25 mouse cellular contexts compared by ENCODE assay signal in genomic region chr1:57941095-57941494, GRCm38 (mm10). TPM values are rescaled to one million over a fixed set of nuclear protein-coding genes. Genes with fewer than 3 reads are reported as not detected.
DNase-seq lines count a peak whose midpoint lies in the region; ATAC-seq lines count a peak whose summit lies in the region.
"Had no signal": no experiment of that assay in that cellular context is flagged by ENCODE, and none has a peak within 500 bp of the region (broad histone marks: within the 10 kb centered on the region; RNA-seq: fewer than 3 reads in every experiment).

No protein-coding gene starts in this region.

- H3K4me2 ChIP-seq in forebrain, embryonic 15.5 days (replicated peaks) = no peak overlapping the region
- no peak overlapping the region for H3K4me2 ChIP-seq in hindbrain, embryonic 13.5 days
- no peak overlapping the region for H3K4me2 ChIP-seq in hindbrain, embryonic 11.5 days (replicated peaks; ENCODE audit: low read depth, low read length)
- H3K4me2 ChIP-seq in midbrain, embryonic 12.5 days (replicated peaks) = no peak overlapping the region
- H3K4me2 ChIP-seq in midbrain, embryonic 11.5 days = no peak overlapping the region
- no peak overlapping the region for H3K4me2 ChIP-seq in neural tube, embryonic 14.5 days (ENCODE audit: low read depth, low read length)
- H3K4me2 ChIP-seq: heart, embryonic 12.5 days; limb, embryonic 15.5 days; lung, embryonic 15.5 days had no signal

- ATAC-seq in forebrain, embryonic 15.5 days (replicated peaks) = no peak
- ATAC-seq in hindbrain, embryonic 13.5 days (ENCODE audit: low FRiP score) = peak; percentile 63
- no peak for ATAC-seq in hindbrain, embryonic 11.5 days (ENCODE audit: low FRiP score)
- no peak for ATAC-seq in midbrain, embryonic 12.5 days (ENCODE audit: low FRiP score, low read depth)
- ATAC-seq in midbrain, embryonic 11.5 days (ENCODE audit: low FRiP score) = no peak
- ATAC-seq in neural tube, embryonic 14.5 days (ENCODE audit: low read depth) = peak; percentile 44; the same call in 1 of the 2 replicates

- no peak for DNase-seq in forebrain, embryonic 10.5 days (ENCODE audit: extremely low spot score, low spot score)
- DNase-seq in hindbrain, embryonic 11.5 days (ENCODE audit: low spot score) = no peak
- no peak for DNase-seq in midbrain, embryonic 11.5 days (ENCODE audit: low spot score, missing footprints)
- DNase-seq: adrenal gland, postnatal 14 days; cerebellum, adult 2 months; cerebellum, postnatal 36 days; gastrocnemius, postnatal 14 days; heart, adult 18-20 months; heart, postnatal 14 days; kidney, adult 11 months; layer of hippocampus, adult 9-11 months; lung, postnatal 36 days; right cerebral cortex, postnatal 14 days; thymus, adult 2 months; thymus, postnatal 4 days had no signal

- 64% methylated on average over 7 of the region's 7 CpGs for WGBS in forebrain, embryonic 10.5 days
- 47% methylated on average over 7 of the region's 7 CpGs for WGBS in forebrain, embryonic 15.5 days
- 69% methylated on average over 7 of the region's 7 CpGs for WGBS in hindbrain, embryonic 13.5 days
- WGBS in hindbrain, embryonic 11.5 days = 69% methylated on average over 7 of the region's 7 CpGs
- WGBS in midbrain, embryonic 12.5 days = 69% methylated on average over 7 of the region's 7 CpGs
- WGBS in midbrain, embryonic 11.5 days = 74% methylated on average over 7 of the region's 7 CpGs
- WGBS in neural tube, embryonic 14.5 days = 57% methylated on average over 7 of the region's 7 CpGs

- H3K36me3 ChIP-seq in forebrain, embryonic 10.5 days (replicated peaks) = 0 out of 2 replicates have a peak, but pooled peaks cover 2% of the 10 kb centered on the region
- 0 out of 2 replicates have a peak, but pooled peaks cover 8% of the 10 kb centered on the region for H3K36me3 ChIP-seq in forebrain, embryonic 15.5 days
- peaks cover 24% of the 10 kb centered on the region for H3K36me3 ChIP-seq in hindbrain, embryonic 13.5 days
- H3K36me3 ChIP-seq in hindbrain, embryonic 11.5 days (ENCODE audit: control insufficient read depth, insufficient read depth, low read length) = no peaks in the 10 kb centered on the region
- peaks cover 9% of the 10 kb centered on the region; the same call in 1 of the 2 replicates for H3K36me3 ChIP-seq in midbrain, embryonic 12.5 days
- H3K36me3 ChIP-seq in midbrain, embryonic 11.5 days (ENCODE audit: control insufficient read depth, insufficient read depth, low read length) = no peaks in the 10 kb centered on the region
- H3K36me3 ChIP-seq in neural tube, embryonic 14.5 days (ENCODE audit: control insufficient read depth, insufficient read depth, low read length) = 0 out of 2 replicates have a peak, but pooled peaks cover 4% of the 10 kb centered on the region

- no peak overlapping the region for H3K4me3 ChIP-seq in forebrain, embryonic 10.5 days
- H3K4me3 ChIP-seq in forebrain, embryonic 15.5 days = no peak overlapping the region
- no peak overlapping the region for H3K4me3 ChIP-seq in hindbrain, embryonic 13.5 days
- no peak overlapping the region for H3K4me3 ChIP-seq in hindbrain, embryonic 11.5 days (ENCODE audit: low read depth, low read length)
- H3K4me3 ChIP-seq in midbrain, embryonic 12.5 days = no peak overlapping the region
- no peak overlapping the region for H3K4me3 ChIP-seq in midbrain, embryonic 11.5 days (ENCODE audit: low read depth, low read length)
- H3K4me3 ChIP-seq in neural tube, embryonic 14.5 days (ENCODE audit: low read depth, low read length) = no peak overlapping the region
- H3K4me3 ChIP-seq: heart, embryonic 12.5 days; limb, embryonic 15.5 days; lung, embryonic 15.5 days; megakaryocyte, embryonic 14.5 days had no signal

- peaks cover 27% of the 10 kb centered on the region for H3K4me1 ChIP-seq in forebrain, embryonic 10.5 days
- peaks cover 23% of the 10 kb centered on the region for H3K4me1 ChIP-seq in forebrain, embryonic 15.5 days
- peaks cover 30% of the 10 kb centered on the region for H3K4me1 ChIP-seq in hindbrain, embryonic 13.5 days (replicated peaks)
- H3K4me1 ChIP-seq in hindbrain, embryonic 11.5 days (replicated peaks; ENCODE audit: control insufficient read depth, insufficient read depth, low read length) = no peaks in the 10 kb centered on the region
- H3K4me1 ChIP-seq in midbrain, embryonic 12.5 days = peaks cover 16% of the 10 kb centered on the region
- H3K4me1 ChIP-seq in midbrain, embryonic 11.5 days (ENCODE audit: control insufficient read depth, insufficient read depth, low read length) = peaks cover 8% of the 10 kb centered on the region
- 0 out of 2 replicates have a peak, but pooled peaks cover 5% of the 10 kb centered on the region for H3K4me1 ChIP-seq in neural tube, embryonic 14.5 days (ENCODE audit: control insufficient read depth, insufficient read depth, low read length)
- H3K4me1 ChIP-seq: heart, embryonic 12.5 days; limb, embryonic 15.5 days; lung, embryonic 15.5 days; megakaryocyte, embryonic 14.5 days had no signal

- H3K9ac ChIP-seq in forebrain, embryonic 15.5 days (replicated peaks) = no peak overlapping the region
- H3K9ac ChIP-seq in hindbrain, embryonic 13.5 days = no peak overlapping the region
- H3K9ac ChIP-seq in hindbrain, embryonic 11.5 days (ENCODE audit: low read depth, low read length) = no peak overlapping the region
- H3K9ac ChIP-seq in midbrain, embryonic 12.5 days (replicated peaks) = no peak overlapping the region
- no peak overlapping the region for H3K9ac ChIP-seq in midbrain, embryonic 11.5 days (ENCODE audit: low read length)
- no peak overlapping the region for H3K9ac ChIP-seq in neural tube, embryonic 14.5 days (replicated peaks; ENCODE audit: low read depth, low read length)
- H3K9ac ChIP-seq: heart, embryonic 12.5 days; limb, embryonic 15.5 days; liver, embryonic 14.5 days; lung, embryonic 15.5 days had no signal

- H3K27me3 ChIP-seq in forebrain, embryonic 10.5 days (ENCODE audit: poor library complexity, severe bottlenecking) = peaks cover 25% of the 10 kb centered on the region
- H3K27me3 ChIP-seq in forebrain, embryonic 15.5 days = peaks cover 5% of the 10 kb centered on the region; the same call in 1 of the 2 replicates
- H3K27me3 ChIP-seq in hindbrain, embryonic 13.5 days = no peaks in the 10 kb centered on the region
- H3K27me3 ChIP-seq in hindbrain, embryonic 11.5 days (ENCODE audit: control insufficient read depth, insufficient read depth, low read length) = no peaks in the 10 kb centered on the region
- H3K27me3 ChIP-seq in midbrain, embryonic 12.5 days = no peaks in the 10 kb centered on the region
- H3K27me3 ChIP-seq in midbrain, embryonic 11.5 days (ENCODE audit: control insufficient read depth, insufficient read depth, low read length) = no peaks in the 10 kb centered on the region
- H3K27me3 ChIP-seq in neural tube, embryonic 14.5 days (ENCODE audit: control insufficient read depth, insufficient read depth, low read length) = no peaks in the 10 kb centered on the region
- H3K27me3 ChIP-seq: limb, embryonic 15.5 days; lung, embryonic 15.5 days had no signal

- no peaks in the 10 kb centered on the region for H3K9me3 ChIP-seq in forebrain, embryonic 10.5 days
- no peaks in the 10 kb centered on the region for H3K9me3 ChIP-seq in forebrain, embryonic 15.5 days
- H3K9me3 ChIP-seq in hindbrain, embryonic 13.5 days = no peaks in the 10 kb centered on the region
- H3K9me3 ChIP-seq in hindbrain, embryonic 11.5 days (ENCODE audit: control insufficient read depth, low read length) = no peaks in the 10 kb centered on the region
- H3K9me3 ChIP-seq in midbrain, embryonic 12.5 days = no peaks in the 10 kb centered on the region
- H3K9me3 ChIP-seq in midbrain, embryonic 11.5 days (ENCODE audit: control insufficient read depth, low read length) = no peaks in the 10 kb centered on the region
- no peaks in the 10 kb centered on the region for H3K9me3 ChIP-seq in neural tube, embryonic 14.5 days (ENCODE audit: control insufficient read depth, low read length)
- H3K9me3 ChIP-seq: heart, embryonic 12.5 days; limb, embryonic 15.5 days; lung, embryonic 15.5 days; megakaryocyte, embryonic 14.5 days had no signal

- H3K27ac ChIP-seq in forebrain, embryonic 10.5 days = 0 out of 2 replicates have a peak overlapping the region, but pooled peaks have one; percentile 20
- no peak overlapping the region for H3K27ac ChIP-seq in forebrain, embryonic 15.5 days (replicated peaks)
- no peak overlapping the region for H3K27ac ChIP-seq in hindbrain, embryonic 13.5 days
- H3K27ac ChIP-seq in hindbrain, embryonic 11.5 days (ENCODE audit: low read depth, low read length) = no peak overlapping the region
- H3K27ac ChIP-seq in midbrain, embryonic 12.5 days (replicated peaks) = 0 out of 2 replicates have a peak overlapping the region, but pooled peaks have one; percentile 42
- no peak overlapping the region for H3K27ac ChIP-seq in midbrain, embryonic 11.5 days (ENCODE audit: low read depth, low read length)
- no peak overlapping the region for H3K27ac ChIP-seq in neural tube, embryonic 14.5 days (ENCODE audit: low read depth, low read length)
- H3K27ac ChIP-seq: limb, embryonic 15.5 days; liver, embryonic 14.5 days; lung, embryonic 15.5 days; stomach, postnatal 0 days had no signal

RNA-seq across cellular contexts. Expression of gene Sgo2a, which starts 54.7 kb away (rescaled TPM):
- 23.9 and 24.3 TPM in 2 replicates for polyA plus RNA-seq in forebrain, embryonic 10.5 days (2016; fragmentation: Nextera tagmentation; extraction: Ambion mirVana)
- 9.5 and 10.1 TPM in 2 replicates for polyA plus RNA-seq in forebrain, embryonic 15.5 days (2015; fragmentation: Nextera tagmentation; extraction: Ambion mirVana)
- 4.3 and 5.6 TPM in 2 replicates for polyA plus RNA-seq in hindbrain, embryonic 13.5 days (2015; fragmentation: Nextera tagmentation; extraction: Ambion mirVana)
- 25.9 and 26.0 TPM in 2 replicates for polyA plus RNA-seq in hindbrain, embryonic 11.5 days (2014; fragmentation: Nextera tagmentation; extraction: Ambion mirVana)
- polyA plus RNA-seq in midbrain, embryonic 12.5 days (2016; fragmentation: Nextera tagmentation; extraction: Ambion mirVana) = 21.7 and 23.5 TPM in 2 replicates
- 30.3 and 30.5 TPM in 2 replicates for polyA plus RNA-seq in midbrain, embryonic 11.5 days (2014; fragmentation: Nextera tagmentation; extraction: Ambion mirVana)
- 1.9 and 2.4 TPM in 2 replicates for polyA plus RNA-seq in neural tube, embryonic 14.5 days (2014; fragmentation: Nextera tagmentation; extraction: Ambion mirVana)

Comparison
In these comparisons a context has a peak if more than half of its experiments do, and no peak if none do; other contexts are left out.
1. H3K27ac ChIP-seq: peak in forebrain, embryonic 10.5 days (single experiment) and midbrain, embryonic 12.5 days (single experiment); none in forebrain, embryonic 15.5 days (single experiment), hindbrain, embryonic 13.5 days (single experiment), hindbrain, embryonic 11.5 days (single experiment), midbrain, embryonic 11.5 days (single experiment) and neural tube, embryonic 14.5 days (single experiment).
2. ATAC-seq: peak in hindbrain, embryonic 13.5 days (single experiment) and neural tube, embryonic 14.5 days (single experiment); none in forebrain, embryonic 15.5 days (single experiment), hindbrain, embryonic 11.5 days (single experiment), midbrain, embryonic 12.5 days (single experiment) and midbrain, embryonic 11.5 days (single experiment).